Mouse (Mus musculus): ENCODE measurements at regions not wholly inside any gene's neighbourhood (a gene's known extent, or its start where the extent isn't known, plus 50 kb on each side); places are given as distances from the start of the nearest gene placed in this dataset.
"Not testable (repeated sequence)": the region's sequence is repeated elsewhere in the genome, so short reads cannot be mapped to it uniquely, and the experiment has no call there.

GRCm38 (mm10) chr16:49995822-49996221 lies 195.5 kb downstream of the Cd47 start:
- Histone ChIP-seq H3K4me1 (ENCODE audit: control insufficient read depth, insufficient read depth, insufficient read length, low read length) (peaks cover 4% of the 10 kb centered on the region; the same call in 1 of the 2 replicates), H3K27ac (replicated peaks; ENCODE audit: low read depth, low read length) (no peak overlapping the region), H3K4me3 (ENCODE audit: insufficient read depth, low read depth, low read length) (no peak overlapping the region)

GRCm38 (mm10) chr16:49996593-49996992 lies 196.3 kb downstream of the Cd47 start:
- Histone ChIP-seq H3K4me1 (ENCODE audit: control insufficient read depth, insufficient read depth, insufficient read length, low read length) (peaks cover 4% of the 10 kb centered on the region; the same call in 1 of the 2 replicates), H3K4me3 (ENCODE audit: insufficient read depth, low read depth, low read length) (no peak overlapping the region), H3K27ac (replicated peaks; ENCODE audit: low read depth, low read length) (no peak overlapping the region)

GRCm38 (mm10) chr16:49997040-49997439 lies 196.7 kb downstream of the Cd47 start:
- Histone ChIP-seq H3K4me3 (ENCODE audit: insufficient read depth, low read depth, low read length) (no peak overlapping the region), H3K27ac (replicated peaks; ENCODE audit: low read depth, low read length) (no peak overlapping the region)

GRCm38 (mm10) chr16:50000805-50001204 lies 200.5 kb downstream of the Cd47 start:
- Histone ChIP-seq H3K27ac (replicated peaks; ENCODE audit: low read depth, low read length) (no peak overlapping the region), H3K4me3 (ENCODE audit: insufficient read depth, low read depth, low read length) (no peak overlapping the region), H3K4me1 (ENCODE audit: control insufficient read depth, insufficient read depth, insufficient read length, low read length) (peaks cover 4% of the 10 kb centered on the region; the same call in 1 of the 2 replicates)

More at GRCm38 (mm10) chr16:49997040-49997439, 196.7 kb downstream of the Cd47 start:
- H3K4me1 ChIP-seq (ENCODE audit: control insufficient read depth, insufficient read depth, insufficient read length, low read length) = peaks cover 4% of the 10 kb centered on the region; the same call in 1 of the 2 replicates

- Histone ChIP-seq H3K4me3 (ENCODE audit: insufficient read depth, low read depth, low read length) (no peak overlapping the region), H3K4me1 (ENCODE audit: control insufficient read depth, insufficient read depth, insufficient read length, low read length) (peaks cover 4% of the 10 kb centered on the region; the same call in 1 of the 2 replicates), H3K27ac (replicated peaks; ENCODE audit: low read depth, low read length) (no peak overlapping the region)
Measured at GRCm38 (mm10) chr16:50001662-50002455, 201.5 kb downstream of the Cd47 start.

GRCm38 (mm10) chr16:50002456-50002788 lies 202.1 kb downstream of the Cd47 start:
- H3K4me3 ChIP-seq (ENCODE audit: insufficient read depth, low read depth, low read length) = no peak overlapping the region
- H3K4me1 ChIP-seq (ENCODE audit: control insufficient read depth, insufficient read depth, insufficient read length, low read length) = peaks cover 3% of the 10 kb centered on the region; the same call in 1 of the 2 replicates
- H3K27ac ChIP-seq (replicated peaks; ENCODE audit: low read depth, low read length) = no peak overlapping the region

- Histone ChIP-seq H3K4me1 (ENCODE audit: control insufficient read depth, insufficient read depth, insufficient read length, low read length) (peaks cover 7% of the 10 kb centered on the region; the same call in 1 of the 2 replicates), H3K4me3 (ENCODE audit: insufficient read depth, low read depth, low read length) (no peak overlapping the region), H3K27ac (replicated peaks; ENCODE audit: low read depth, low read length) (no peak overlapping the region)
Measured at GRCm38 (mm10) chr16:50009046-50009445, 208.7 kb downstream of the Cd47 start.

GRCm38 (mm10) chr16:50009542-50009941 lies 209.2 kb downstream of the Cd47 start:
- no peak overlapping the region for H3K27ac ChIP-seq (replicated peaks; ENCODE audit: low read depth, low read length)
- peaks cover 7% of the 10 kb centered on the region; the same call in 1 of the 2 replicates for H3K4me1 ChIP-seq (ENCODE audit: control insufficient read depth, insufficient read depth, insufficient read length, low read length)
- no peak overlapping the region for H3K4me3 ChIP-seq (ENCODE audit: insufficient read depth, low read depth, low read length)

GRCm38 (mm10) chr16:50010074-50010473 lies 209.7 kb downstream of the Cd47 start:
- Histone ChIP-seq H3K27ac (replicated peaks; ENCODE audit: low read depth, low read length) (no peak overlapping the region), H3K4me3 (ENCODE audit: insufficient read depth, low read depth, low read length) (no peak overlapping the region), H3K4me1 (ENCODE audit: control insufficient read depth, insufficient read depth, insufficient read length, low read length) (peaks cover 7% of the 10 kb centered on the region; the same call in 1 of the 2 replicates)

GRCm38 (mm10) chr16:50010532-50010971 lies 210.2 kb downstream of the Cd47 start:
- Histone ChIP-seq H3K4me3 (ENCODE audit: insufficient read depth, low read depth, low read length) (no peak overlapping the region), H3K27ac (replicated peaks; ENCODE audit: low read depth, low read length) (no peak overlapping the region), H3K4me1 (ENCODE audit: control insufficient read depth, insufficient read depth, insufficient read length, low read length) (peaks cover 7% of the 10 kb centered on the region; the same call in 1 of the 2 replicates)

GRCm38 (mm10) chr16:50023885-50024284 lies 223.6 kb downstream of the Cd47 start:
- Histone ChIP-seq H3K27ac (replicated peaks; ENCODE audit: low read depth, low read length) (no peak overlapping the region), H3K4me1 (ENCODE audit: control insufficient read depth, insufficient read depth, insufficient read length, low read length) (no peaks in the 10 kb centered on the region), H3K4me3 (ENCODE audit: insufficient read depth, low read depth, low read length) (no peak overlapping the region)

GRCm38 (mm10) chr16:50026100-50026884 lies 226.0 kb downstream of the Cd47 start:
- no peak overlapping the region for H3K27ac ChIP-seq (replicated peaks; ENCODE audit: low read depth, low read length)
- no peaks in the 10 kb centered on the region; the same call in 1 of the 2 replicates for H3K4me1 ChIP-seq (ENCODE audit: control insufficient read depth, insufficient read depth, insufficient read length, low read length)
- H3K4me3 ChIP-seq (ENCODE audit: insufficient read depth, low read depth, low read length) = no peak overlapping the region

- Histone ChIP-seq H3K4me1 (ENCODE audit: control insufficient read depth, insufficient read depth, insufficient read length, low read length) (no peaks in the 10 kb centered on the region; the same call in 1 of the 2 replicates), H3K4me3 (ENCODE audit: insufficient read depth, low read depth, low read length) (no peak overlapping the region), H3K27ac (replicated peaks; ENCODE audit: low read depth, low read length) (no peak overlapping the region)
Measured at GRCm38 (mm10) chr16:50027189-50027588, 226.9 kb downstream of the Cd47 start.

- Histone ChIP-seq H3K4me3 (ENCODE audit: insufficient read depth, low read depth, low read length) (no peak overlapping the region), H3K27ac (replicated peaks; ENCODE audit: low read depth, low read length) (no peak overlapping the region), H3K4me1 (ENCODE audit: control insufficient read depth, insufficient read depth, insufficient read length, low read length) (no peaks in the 10 kb centered on the region; the same call in 1 of the 2 replicates)
Measured at GRCm38 (mm10) chr16:50029711-50030110, 229.4 kb downstream of the Cd47 start.

- H3K27ac ChIP-seq (replicated peaks; ENCODE audit: low read depth, low read length); H3K4me3 ChIP-seq (ENCODE audit: insufficient read depth, low read depth, low read length); H3K4me1 ChIP-seq (ENCODE audit: control insufficient read depth, insufficient read depth, insufficient read length, low read length): not testable (repeated sequence)
Measured at GRCm38 (mm10) chr16:50030355-50030754, 230.0 kb downstream of the Cd47 start.
